Mouse (Mus musculus) G1E (cell line): ENCODE results near the gene Zdhhc17.

Source experiments
- CTCF ChIP-seq: IDR thresholded peaks from 2 replicates; pipeline ENCODE4 v1.5.1; 2012; ENCODE audit warnings: low read depth, low read length, inconsistent platforms, mixed read lengths
- GATA1 ChIP-seq: IDR thresholded peaks from 2 replicates; pipeline ENCODE4 v1.6.1; 2012; ENCODE audit warnings: borderline replicate concordance, low read length, inconsistent platforms, mixed read lengths
- TAL1 ChIP-seq: conservative IDR thresholded peaks from 2 replicates; pipeline ENCODE4 v1.6.1; 2012; ENCODE audit warnings: low read depth, low read length, inconsistent platforms, mixed read lengths

DNA sequence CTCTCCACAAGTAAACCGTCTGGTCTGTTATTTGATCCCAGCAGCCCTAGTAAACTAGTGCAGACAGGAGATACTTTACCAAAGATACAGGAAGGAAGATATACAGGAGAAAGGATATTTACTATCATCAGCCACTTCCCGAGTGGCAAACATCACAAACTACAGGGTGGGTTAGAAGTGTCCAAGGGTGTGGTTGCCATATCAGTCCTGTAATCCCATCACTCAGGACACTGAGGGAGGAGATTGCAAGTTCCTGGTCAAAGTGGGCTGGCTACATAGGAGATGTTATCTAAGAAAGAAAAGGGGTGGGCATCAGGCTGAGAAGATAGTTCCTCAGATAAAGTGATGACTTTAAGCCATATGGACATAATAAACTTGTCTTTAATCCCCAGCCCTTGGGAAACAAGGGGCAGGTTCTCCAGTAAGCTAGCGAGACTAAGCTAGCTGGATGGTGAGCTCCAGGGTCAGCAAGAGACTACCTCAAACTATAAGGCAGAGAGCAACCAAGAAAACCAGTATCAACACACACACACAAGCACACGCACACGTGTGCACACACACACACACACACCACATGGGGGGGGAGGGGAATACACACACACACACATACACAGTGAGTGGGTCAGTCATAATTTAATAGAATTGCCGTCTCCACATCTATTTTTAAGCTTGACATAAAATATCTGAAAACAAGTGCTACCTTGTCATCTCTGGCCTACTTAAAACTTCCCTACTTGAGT is 18.5 kb downstream of the Zdhhc17 start:
- TF ChIP-seq CTCF, result no peak
- TF ChIP-seq TAL1, result no peak
- no peak for TF ChIP-seq GATA1
